Mouse (Mus musculus): ENCODE data around the gene Gm5460. TPM values are rescaled to one million over a fixed set of nuclear protein-coding genes. Genes with fewer than 3 reads are reported as not detected.

Gm5460 gene
- total RNA-seq (2021): not detected
- long read RNA-seq, experiment 1: 0 reads
- long read RNA-seq, experiment 2: 0 reads

DNA sequence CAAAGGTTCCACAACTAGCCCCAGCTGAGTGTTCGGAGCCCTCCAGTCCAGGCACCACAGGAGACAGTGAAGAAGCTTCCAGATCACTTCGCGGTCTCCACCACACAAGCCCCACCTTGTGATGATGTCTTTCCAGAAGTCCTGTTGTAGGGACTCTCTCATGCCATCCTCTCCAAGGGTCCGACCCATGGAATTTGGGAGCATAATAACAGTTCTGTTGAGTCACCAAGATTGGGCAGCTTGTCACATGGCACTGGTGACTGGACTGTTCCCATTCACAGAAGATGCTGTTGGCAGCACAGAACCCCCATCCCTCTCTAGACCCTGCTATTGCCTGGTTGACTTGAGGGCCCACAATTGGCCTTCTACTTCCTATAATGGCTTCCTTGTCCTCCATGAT, at the start of gene Gm5460:
Gene Gm5460 (plus strand): TSS at position 378 of the 400 bp plus-strand sequence.
- intact Hi-C loops (cut with DNase I; ENCODE audit: low total_unique reads): no loop called here
- no peak for DNase-seq

DNA sequence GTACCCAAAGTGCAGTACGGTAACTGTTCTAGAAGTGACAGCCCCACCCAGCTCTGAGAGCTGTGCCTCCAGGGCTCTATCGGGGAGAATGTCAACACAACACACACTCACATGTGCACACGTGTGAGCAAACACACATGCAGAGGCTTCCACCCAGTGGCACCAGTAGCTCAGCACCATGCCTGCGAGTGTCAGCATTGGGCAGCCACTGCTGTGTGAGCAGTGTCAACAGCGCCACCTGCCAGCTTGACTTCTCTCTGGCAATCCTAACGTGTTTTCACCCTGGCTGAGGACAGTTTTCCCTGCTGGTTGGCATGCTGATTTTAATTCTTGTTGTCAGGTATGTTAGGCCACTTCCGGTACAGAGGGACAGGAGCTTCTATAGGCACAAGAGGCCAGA, 43.9 kb upstream of the Gm5460 start:
- intact Hi-C loops (cut with DNase I; ENCODE audit: low total_unique reads): no loop called here
- no peak for DNase-seq

DNA sequence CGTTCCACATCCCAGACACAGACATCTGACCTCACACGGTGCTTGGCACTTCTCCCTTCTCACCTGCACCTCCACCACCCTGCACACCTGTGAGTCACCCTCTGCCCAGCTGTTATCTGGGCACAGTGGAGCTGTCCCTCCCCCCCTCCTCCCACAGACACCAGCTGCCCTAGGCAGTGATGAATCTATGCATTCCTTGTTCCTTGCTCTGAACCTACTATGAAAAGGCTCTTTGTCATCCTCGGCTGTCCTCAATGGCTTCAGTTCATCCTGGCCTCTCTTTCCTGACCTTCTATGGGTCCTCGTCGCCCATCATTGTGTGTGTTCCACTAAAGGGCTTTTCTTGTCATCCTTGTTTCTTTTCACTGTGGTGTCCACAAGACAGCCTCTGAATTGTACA, 41.8 kb upstream of the Gm5460 start:
- DNase-seq: no peak
- intact Hi-C loops (cut with DNase I; ENCODE audit: low total_unique reads): no loop called here

DNA sequence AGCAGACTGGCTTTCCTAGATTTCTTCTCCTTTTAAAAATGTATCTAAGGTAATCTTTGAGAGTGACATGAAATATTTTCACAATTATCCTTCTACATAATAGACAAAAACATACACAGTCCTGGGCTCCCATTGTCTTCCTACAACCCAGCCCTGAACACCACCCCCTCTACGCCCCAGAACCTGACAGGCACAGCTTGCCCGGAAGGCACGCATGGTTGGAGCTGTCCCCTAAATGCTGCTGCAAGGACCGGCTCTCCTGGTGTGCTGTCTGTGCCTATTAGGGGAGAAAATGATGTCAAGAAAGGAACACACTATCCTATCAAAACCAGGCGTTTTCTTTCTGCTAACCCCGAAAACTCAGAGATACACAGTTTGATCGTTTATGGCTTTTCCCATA, 38.8 kb upstream of the Gm5460 start:
- intact Hi-C loops (cut with DNase I; ENCODE audit: low total_unique reads): no loop called here

DNA sequence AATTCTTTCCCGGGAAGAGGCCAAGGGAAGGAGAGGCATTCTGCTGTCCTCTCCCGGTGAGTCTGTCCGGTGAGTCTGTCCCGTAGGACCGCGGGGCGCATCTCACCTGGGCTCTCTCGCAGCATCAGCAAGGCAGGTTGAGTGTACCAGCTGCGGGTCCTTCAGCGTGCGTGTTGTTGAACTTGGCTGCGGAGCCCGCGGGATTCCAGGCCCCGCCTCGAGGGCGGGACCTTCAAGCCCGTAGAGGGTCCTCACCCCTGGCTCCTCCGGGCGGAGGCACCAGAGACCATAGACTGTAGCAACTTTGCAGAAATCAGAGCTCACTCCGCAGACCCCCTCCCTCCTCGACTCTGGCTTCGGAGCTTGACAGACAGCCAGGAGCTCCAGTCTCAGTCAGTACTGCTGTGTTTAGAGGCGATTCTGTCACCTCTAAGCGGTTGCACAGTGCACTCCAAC, 37.9 kb upstream of the Gm5460 start, which contains the start of gene Zfp488:
Gene Zfp488 (minus strand): TSS at position 161 of the 456 bp plus-strand sequence.
- intact Hi-C loops (cut with DNase I; ENCODE audit: low total_unique reads): no loop called here

More for the DNA sequence above, 38.8 kb upstream of the Gm5460 start:
- no peak for DNase-seq

DNA sequence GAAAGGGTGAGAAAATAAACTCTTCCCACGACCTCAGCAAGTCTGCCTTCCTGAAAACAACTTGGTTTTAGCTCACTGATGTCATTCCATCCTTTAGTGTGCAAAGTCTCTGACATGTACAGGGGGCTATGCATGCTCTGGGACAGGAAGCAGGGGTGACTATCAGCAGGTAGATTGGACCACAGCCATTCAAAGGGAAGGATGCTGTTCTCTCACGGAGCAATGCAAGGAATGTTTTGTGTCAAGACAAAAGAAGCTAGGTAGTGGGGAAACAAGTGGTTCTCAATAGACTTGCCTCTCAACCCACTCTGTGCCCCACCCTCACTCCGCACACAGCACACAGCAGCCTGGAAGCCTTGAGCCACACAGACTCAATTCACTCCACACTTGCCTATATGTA, 27.4 kb upstream of the Gm5460 start:
- DNase-seq: no peak
- intact Hi-C loops (cut with DNase I; ENCODE audit: low total_unique reads): no loop called here

More for the DNA sequence above, 37.9 kb upstream of the Gm5460 start, which contains the start of gene Zfp488:
- no peak for DNase-seq

DNA sequence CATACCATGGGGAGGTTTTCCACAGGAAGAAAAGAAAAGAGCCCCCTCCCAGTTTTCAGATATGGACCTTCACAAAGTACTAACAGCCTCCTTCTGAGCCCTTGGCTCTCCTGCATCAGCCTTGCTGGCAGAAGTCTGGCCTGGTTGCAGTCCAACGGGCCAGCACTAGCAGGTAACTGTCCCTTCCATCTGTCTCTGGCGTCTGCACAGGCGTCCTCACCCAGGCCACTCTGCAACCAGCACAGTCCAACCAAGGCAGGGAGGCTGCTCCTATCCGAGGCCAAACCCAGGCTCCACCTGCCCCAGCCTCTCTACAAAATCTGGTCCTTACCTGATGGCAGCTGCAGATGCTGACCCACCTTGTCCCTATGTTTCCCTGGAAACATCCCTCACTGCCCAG, 24.6 kb upstream of the Gm5460 start:
- DNase-seq: no peak
- intact Hi-C loops (cut with DNase I; ENCODE audit: low total_unique reads): no loop called here

DNA sequence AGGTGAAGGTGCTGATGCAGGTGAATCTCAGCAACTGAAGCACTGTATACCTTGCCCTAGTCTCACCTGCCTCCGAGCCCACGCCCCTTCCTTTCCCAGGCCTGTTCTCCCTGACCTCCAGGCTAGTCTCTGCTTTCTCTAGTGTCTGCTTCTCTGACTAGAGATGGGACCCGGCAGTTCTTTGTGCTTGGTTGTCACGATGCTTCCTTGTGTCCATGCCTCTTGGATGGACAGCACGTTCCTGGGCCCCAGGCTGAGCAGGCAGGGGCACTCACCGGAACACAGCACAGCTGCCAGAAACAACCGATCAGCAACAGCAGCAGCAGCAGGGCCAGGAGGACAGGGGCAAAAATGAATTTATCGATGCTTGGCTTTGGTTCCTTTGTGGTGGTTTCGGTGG, 23.5 kb upstream of the Gm5460 start:
- no peak for DNase-seq
- intact Hi-C loops (cut with DNase I; ENCODE audit: low total_unique reads): no loop called here

DNA sequence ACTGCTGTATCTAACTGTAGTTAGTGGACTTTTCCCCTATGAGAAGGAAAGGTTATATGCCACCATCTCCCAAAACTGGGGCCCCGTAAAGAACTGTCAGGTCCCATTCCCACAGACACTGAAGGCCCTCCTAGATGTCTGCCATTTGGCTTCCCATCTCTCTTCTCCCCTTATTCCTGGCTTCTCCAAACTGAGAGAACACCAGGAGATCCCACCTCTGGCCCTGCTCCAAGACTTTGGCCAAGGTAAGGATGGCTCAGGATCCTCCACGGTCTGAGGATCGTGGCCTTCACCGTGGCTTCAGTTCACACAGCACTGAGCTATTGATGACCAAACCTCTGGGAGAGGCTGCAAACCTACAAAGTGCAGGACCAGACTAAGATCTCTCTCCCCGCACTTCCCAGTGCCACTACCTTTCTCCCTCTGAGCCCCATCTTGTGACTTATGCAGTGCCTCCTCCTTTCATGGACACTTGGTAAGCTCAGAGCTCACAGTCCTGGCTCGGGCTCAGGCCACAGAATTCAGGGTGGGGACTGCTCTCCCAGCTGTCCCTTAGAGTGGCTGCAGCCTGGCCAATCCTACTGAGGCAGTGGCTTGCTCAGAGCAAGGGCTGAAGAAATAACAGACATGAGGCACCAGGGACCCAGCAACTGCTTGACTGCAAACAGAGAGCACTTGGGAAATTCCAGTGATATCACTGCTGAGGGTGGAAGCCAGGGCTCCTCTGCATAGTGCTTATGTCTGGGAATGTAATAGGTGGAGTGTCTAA, 22.9 kb upstream of the Gm5460 start:
- intact Hi-C loops (cut with DNase I; ENCODE audit: low total_unique reads): no loop called here
- DNase-seq: no peak

DNA sequence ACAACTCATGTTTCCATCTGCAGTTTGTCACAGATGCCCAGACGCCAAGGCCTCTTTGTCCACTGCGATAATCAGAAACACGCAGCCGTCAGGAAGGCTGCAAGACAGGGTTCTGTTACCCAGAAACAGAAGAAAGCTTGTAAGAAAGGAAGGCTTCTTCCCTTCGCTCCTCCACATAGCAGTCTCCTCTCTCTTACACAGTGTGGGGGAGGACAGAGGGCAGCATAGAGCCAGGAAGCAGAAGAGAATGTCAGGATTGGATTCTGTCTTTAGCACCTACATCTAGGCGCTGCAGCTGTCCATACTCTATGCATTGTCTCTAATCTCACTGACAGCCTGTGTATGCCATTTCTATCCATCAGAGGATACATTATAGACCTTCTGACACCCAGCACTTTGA, 19.1 kb upstream of the Gm5460 start:
- DNase-seq: no peak
- intact Hi-C loops (cut with DNase I; ENCODE audit: low total_unique reads): no loop called here

DNA sequence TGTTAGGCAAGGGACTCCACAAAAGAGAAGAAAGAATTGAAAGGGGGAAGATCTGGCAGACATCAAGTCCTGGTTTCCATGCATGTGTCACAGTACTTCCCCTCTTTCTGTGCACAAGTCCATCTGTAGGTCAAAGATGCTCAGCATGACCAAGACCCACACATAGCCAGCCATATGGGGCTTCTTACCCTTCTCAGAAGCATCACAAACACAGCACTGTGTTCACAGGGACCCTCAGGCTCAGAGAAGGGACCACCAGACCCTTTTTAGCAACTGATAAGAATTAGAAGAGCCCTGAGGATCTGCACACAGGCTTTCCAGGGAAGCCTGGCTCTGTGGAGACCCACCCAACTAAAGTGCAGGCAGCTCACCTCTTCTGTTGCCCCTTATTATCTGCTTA, 16.5 kb upstream of the Gm5460 start:
- intact Hi-C loops (cut with DNase I; ENCODE audit: low total_unique reads): no loop called here
- DNase-seq: no peak

DNA sequence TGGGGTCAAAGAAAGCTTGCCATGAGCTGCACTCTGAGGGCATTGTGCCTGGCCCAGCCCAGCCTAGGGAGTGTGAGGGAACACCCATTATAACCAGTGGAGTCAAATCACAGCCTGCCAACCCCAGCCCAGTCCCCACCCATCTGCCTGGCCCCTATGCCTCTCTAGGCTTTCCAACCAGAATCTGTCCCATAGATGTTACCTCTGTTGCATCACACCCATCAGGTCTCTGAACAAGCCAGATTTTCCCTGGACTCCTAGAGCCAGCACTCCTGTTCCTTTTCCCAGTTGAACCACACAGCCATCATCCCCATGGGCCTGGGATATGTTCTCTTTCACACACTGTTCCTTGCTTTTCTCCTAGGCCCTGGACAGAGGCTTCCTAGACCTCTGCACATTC, 15.1 kb upstream of the Gm5460 start:
- no peak for DNase-seq
- intact Hi-C loops (cut with DNase I; ENCODE audit: low total_unique reads): no loop called here

DNA sequence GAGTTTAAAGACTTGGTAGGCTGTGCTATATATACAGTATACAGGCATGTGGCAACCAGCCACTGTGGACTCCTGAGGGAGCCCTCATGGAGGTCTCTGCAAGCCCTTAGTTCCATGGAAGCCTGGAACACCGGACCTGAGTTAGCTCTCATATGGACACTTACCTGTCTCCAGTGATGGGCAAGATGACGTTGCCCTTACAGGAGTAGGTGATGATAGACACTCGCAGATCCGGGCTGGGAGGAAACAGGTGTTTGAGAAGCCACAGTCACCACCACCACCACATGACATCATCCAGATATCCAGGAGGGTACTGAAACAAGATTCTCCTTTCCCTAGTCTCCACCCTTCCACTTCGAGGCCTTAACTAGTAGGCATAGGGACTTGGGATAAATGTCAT, 14.2 kb upstream of the Gm5460 start:
- DNase-seq: no peak

DNA sequence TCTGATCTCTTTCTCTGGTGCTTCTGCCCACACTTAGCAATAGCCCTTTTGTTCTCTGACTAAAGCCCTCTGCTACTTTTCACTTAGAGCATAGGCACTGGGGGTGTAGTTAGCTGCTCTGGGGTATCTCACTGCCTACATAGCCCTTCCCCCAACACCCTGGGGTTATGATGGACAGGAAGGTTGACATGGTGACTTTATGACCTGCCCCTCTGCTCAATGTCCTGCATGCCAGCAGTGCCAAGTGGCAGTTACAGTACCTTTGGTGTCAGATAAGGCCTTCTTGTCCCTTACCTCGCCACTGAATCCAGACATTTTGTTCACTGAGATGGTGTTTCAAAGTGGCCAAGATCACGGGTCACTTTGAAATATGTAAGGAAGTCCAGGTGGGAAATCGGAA, 1.5 kb upstream of the Gm5460 start, which contains the start of gene Gm30083:
Gene Gm30083 (minus strand): TSS at position 120 of the 400 bp plus-strand sequence.
- DNase-seq: no peak
- intact Hi-C loops (cut with DNase I; ENCODE audit: low total_unique reads): no loop called here

More for the DNA sequence above, 14.2 kb upstream of the Gm5460 start:
- intact Hi-C loops (cut with DNase I; ENCODE audit: low total_unique reads): no loop called here

DNA sequence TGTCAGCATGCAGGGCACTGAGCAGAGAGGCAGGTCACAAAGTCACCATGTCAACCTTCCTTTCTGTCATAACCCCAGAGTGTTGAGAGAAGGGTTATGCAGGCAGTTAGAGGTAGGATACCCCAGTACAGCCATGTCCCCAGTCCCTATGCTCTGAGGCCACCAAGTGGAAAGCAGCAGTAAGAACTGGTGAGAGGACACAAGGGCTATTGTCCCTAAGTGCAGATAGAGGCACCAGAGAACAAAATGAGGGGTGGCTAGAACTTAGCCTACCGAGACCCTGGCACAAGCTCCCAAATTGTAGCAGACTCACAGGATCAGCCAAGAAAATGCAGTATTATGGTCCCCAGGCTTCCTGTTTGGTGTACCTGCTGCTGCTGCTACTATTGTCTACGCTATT, 380 bp downstream of the Gm5460 start:
- DNase-seq: no peak
- intact Hi-C loops (cut with DNase I; ENCODE audit: low total_unique reads): no loop called here

DNA sequence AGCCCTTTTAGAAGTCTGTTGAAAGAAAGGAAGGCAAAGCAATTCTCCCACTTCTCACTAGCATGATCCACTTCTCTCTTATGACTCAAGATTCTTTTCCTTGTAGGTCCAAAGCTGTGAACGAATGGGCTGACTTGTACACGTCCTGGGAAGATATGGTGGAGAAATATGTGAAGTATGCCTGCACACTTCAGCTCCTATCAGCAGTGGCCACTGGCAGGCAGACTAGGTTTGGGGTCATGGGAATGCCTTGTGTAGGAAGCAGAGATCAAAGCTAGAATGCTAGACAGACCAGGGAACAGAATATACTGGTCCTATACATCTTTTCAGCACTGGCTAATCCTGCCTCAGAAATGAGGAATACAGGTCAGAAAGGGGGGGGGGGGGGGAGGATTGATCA, 10.2 kb downstream of the Gm5460 start:
- no peak for DNase-seq
- intact Hi-C loops (cut with DNase I; ENCODE audit: low total_unique reads): no loop called here

DNA sequence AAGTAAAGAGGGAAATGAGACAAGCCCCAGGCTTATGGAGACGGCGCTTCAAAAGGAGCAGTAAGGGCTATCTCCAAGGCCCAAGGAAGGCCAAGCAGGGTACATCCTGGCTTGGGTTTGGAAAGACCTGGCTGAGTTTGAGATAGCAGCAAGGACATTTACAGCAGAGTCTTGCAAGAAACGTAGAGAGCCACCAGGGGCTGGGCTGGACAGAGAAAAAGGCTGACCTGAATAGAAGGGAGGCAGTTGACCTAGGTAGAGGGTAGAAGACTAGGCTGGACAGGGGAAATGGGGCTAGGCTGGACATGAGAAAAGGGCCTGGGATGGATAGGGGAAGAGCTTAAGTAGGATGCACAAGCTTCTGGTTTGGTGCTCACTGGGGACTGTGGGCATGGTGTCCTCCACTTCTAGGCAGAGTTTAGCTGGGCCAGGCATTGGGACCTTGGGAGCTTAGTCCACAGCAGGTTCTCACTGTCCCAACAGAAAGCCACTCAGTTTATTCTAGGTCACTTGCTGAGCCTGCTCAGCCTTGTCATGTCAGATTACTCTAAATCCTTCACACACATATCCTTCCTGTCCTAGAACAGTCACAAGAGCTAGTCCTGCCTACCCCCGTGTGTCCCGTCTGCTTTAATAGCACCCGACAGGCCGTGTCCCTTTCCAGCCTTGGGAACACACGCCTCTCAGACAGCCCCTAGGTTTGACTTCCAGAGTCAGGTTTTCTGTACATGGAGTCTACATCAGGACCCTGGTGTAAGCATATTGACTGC, 17.5 kb downstream of the Gm5460 start:
- intact Hi-C loops (cut with DNase I; ENCODE audit: low total_unique reads): no loop called here
- DNase-seq: no peak

DNA sequence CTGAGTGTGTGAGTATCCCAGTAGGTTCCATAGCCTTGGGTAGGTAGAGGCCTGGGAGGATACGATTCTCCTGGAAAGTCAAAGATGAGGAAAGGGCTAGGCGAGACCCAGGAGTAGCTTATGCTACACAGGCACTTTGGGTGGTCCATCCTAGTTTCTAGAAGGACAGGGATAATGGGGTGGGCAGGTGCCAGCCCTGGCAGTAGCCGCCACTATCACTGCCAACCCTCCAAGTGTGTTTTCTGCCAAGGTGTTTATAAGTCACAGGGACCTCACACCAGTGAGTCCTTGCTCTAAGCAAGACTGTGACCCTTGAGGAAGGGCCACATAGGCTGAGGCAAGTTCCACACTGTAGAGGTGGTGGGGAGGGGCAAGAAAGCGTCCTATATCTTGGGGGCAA, 24.7 kb downstream of the Gm5460 start:
- intact Hi-C loops (cut with DNase I; ENCODE audit: low total_unique reads): no loop called here
- no peak for DNase-seq

DNA sequence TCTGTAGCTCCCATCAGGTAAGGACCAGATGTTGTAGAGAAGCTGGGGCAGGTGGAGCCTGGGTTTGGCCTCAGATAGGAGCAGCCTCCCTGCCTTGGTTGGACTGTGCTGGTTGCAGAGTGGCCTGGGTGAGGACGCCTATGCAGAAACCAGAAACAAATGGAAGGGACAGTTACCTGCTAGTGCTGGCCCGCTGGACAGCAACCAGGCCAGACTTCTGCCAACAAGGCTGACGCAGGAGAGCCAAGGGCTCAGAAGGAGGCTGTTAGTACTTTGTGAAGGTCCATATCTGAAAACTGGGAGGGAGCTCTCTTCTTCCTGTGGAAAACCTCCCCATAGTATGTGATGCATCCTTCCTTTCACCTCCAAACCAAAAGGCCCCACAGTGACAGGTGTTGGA, 26.8 kb downstream of the Gm5460 start:
- no peak for DNase-seq
- intact Hi-C loops (cut with DNase I; ENCODE audit: low total_unique reads): no loop called here

DNA sequence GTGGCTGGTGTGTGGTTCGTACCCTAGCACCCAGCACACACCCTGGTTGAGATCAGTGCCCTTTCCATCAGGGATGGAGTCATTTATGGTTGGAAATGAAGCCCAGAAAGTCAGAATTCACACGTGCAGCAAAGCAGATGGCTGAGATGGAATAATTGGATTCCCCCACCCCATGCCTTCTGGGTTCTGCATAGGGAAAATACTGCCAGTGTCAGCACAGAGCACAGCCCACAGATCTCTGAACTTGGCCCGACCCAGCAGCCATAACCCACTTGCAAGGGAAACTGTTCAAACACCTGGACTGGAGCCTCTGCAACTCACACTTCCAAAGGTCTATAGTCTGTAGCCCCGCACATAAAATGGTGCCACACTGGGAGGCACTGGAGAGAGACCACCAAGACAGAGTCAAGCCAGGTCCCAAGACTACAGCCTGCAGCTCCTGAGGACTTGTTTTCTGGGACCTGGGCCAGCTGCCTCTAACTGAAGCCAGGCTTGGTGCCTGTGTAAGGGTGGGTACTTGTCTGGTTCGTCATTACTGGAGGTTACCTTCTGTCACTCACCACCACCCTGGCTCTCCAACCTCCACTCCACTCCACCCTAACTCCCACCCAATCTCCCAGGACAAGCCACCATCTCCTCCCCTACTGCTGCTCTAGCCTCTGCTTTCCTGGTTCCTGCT, 33.7 kb downstream of the Gm5460 start:
- DNase-seq: no peak
- intact Hi-C loops (cut with DNase I; ENCODE audit: low total_unique reads): no loop called here
